Mouse (Mus musculus) cortical plate, adult 2 months (tissue): ENCODE data around the gene Oard1. TPM values are rescaled to one million over a fixed set of nuclear protein-coding genes. Genes with fewer than 3 reads are reported as not detected.

Source experiments
- H3K27ac ChIP-seq: fragments of 200-500 bp; 2 replicates; pipeline ENCODE4 v1.5.1; 2012; ENCODE audit warnings: low read length, control low read depth, inconsistent platforms; ENCODE audit not compliant: insufficient read depth
- H3K4me1 ChIP-seq: fragments of 200-500 bp; 2 replicates; pipeline ENCODE4 v1.6.1; 2011; ENCODE audit warnings: low read length; ENCODE audit not compliant: control insufficient read depth, insufficient read depth
- H3K4me3 ChIP-seq: fragments of 200-500 bp; 2 replicates; pipeline ENCODE4 v1.5.1; 2011; ENCODE audit warnings: mild to moderate bottlenecking, low read length, control low read depth; ENCODE audit not compliant: insufficient read depth
- CTCF ChIP-seq: fragments of 200-500 bp; IDR thresholded peaks from 2 replicates; pipeline ENCODE4 v1.5.1; 2011; ENCODE audit warnings: mild to moderate bottlenecking, control low read depth, low read length; ENCODE audit not compliant: insufficient read depth; ENCODE audit errors: extremely low read depth
- POLR2A ChIP-seq: fragments of 200-500 bp; IDR thresholded peaks from 2 replicates; pipeline ENCODE4 v1.6.1; 2011; ENCODE audit warnings: mild to moderate bottlenecking, low read length, control low read depth; ENCODE audit not compliant: insufficient read depth; ENCODE audit errors: extremely low read depth
- polyA plus RNA-seq: library from polyadenylated mRNA; depleted of rRNA; stranded (reverse); fragments of >200 nt; gene quantifications from 2 replicates; pipeline ENCODE4 v1.2.3, GENCODE M21; 2012

Gene Oard1
- polyA plus RNA-seq, 1 experiment, result 21.7 TPM

DNA sequence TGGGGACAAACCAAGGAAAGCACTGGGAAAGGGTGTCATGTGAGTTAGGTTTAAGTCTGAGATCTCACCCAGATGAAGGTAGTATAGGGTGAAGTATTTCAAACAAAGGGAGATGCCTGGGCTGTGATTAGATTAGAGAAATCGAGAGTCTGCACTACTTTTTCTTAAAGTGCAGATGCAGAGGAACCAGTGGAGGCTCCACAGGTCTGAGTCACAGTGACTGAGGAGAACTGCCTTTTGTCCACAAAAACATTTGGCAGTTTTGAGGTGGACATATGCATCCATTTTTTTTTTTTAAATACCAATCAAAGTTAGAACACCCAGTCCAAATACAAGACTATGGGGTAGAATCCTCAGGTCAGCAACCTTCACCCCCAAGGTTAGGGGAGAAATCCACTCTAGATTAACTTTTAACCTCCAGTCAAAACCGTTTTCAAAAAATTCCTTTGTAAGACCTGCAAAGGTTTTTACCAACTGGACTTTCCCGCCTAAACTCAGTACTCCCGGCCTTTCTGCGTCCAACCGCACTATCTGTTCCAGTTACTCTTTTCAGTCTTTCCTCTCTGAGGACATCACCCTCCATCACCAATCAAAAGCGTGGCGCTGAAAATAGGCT, 1.8 kb upstream of the Oard1 start:
- Histone ChIP-seq H3K4me3 (peak overlapping the region; percentile 85), H3K4me1 (peaks cover 5% of the 10 kb centered on the region; the same call in 1 of the 2 replicates), H3K27ac (peak overlapping the region; percentile 45; the same call in 1 of the 2 replicates)
- TF ChIP-seq CTCF (no peak), POLR2A (no peak)

DNA sequence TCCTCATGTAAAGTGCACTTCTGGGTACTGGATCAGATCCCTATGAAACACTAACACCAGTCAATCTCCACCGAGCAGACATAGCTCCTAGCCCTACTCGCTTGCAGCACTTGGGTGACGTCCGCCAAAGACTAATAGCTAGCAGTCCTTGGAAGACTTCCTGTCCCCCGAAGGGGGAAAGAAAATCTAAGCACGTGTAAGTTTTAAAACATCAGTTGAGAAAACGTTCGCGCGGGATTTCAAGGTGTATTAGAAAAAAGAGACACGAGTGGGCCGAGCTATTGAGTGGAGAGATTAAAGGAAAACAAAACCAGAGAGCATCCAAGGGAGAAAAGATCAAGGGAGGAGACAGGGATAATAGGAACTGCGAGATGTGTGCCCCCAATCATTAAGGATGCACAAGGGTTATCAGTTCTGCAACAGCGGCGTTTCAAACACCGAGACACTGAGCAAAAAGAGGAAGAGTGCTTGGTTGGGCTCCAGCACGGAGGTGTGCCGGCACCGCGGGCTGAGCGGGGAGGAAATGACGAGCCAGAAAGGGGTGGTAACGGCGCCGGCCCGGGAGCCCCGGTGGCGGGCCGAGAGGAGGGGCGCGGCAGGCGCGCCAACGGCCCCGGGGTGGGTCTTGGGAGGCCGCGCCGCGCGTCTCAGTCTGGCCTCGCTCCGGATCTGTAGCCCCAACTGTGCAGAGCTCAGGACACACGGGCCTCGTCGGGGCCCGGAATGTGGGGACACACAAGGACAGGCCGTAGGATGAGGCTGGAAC, 1.1 kb upstream of the Oard1 start:
- Histone ChIP-seq H3K4me1 (peaks cover 5% of the 10 kb centered on the region; the same call in 1 of the 2 replicates), H3K4me3 (peak overlapping the region; percentile 85), H3K27ac (peak overlapping the region; percentile 97)
- TF ChIP-seq POLR2A, result peak; percentile 40; the same call in 1 of the 2 replicates
- no peak for TF ChIP-seq CTCF

DNA sequence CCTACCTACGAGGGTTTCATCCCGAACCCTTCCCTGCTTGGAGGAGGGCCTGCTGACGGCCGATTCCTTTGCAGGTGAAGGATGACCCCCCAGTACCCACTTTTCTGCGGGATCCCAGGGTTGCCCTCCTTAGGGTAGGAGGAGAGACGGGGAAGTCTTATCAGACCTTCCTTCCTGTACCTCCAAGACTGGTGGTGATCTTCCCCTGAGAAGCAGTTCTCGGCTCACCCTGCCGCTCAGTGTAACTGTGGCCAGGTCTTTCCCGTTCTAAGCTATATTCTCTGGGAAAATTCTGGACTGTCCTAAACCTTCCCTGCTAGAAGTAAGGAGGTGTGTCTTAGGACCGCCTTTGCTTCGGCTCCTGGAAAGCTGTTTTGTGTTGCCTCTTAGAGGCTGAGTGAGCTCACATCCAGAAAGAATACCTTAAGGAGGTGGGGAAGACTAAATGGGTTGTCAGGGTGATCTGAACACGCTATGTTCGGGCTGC, 528 bp downstream of the Oard1 start:
- TF ChIP-seq POLR2A (no peak), CTCF (no peak)
- peaks cover 5% of the 10 kb centered on the region; the same call in 1 of the 2 replicates for H3K4me1 ChIP-seq
- peak overlapping the region; percentile 77 for H3K27ac ChIP-seq
- peak overlapping the region; percentile 71 for H3K4me3 ChIP-seq

DNA sequence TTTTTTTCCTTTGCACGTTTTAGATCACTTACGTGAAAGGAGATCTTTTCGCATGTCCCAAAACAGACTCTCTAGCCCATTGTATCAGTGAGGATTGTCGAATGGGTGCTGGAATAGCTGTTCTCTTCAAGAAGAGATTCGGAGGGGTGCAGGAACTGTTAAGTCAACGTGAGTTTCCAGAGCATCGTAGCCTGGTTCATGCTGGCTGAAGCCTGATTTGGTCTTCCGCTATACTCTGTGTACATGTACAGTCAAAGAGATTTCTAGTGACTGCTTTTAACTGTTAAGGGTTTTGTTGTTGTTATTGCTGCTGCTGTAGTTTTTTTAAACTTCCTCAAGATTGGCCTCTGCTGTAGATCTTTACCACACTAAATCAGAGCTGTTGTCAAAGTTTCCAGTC, 1.4 kb downstream of the Oard1 start:
- Histone ChIP-seq H3K4me1 (peaks cover 5% of the 10 kb centered on the region; the same call in 1 of the 2 replicates), H3K4me3 (no peak overlapping the region; the same call in 1 of the 2 replicates), H3K27ac (no peak overlapping the region)
- TF ChIP-seq CTCF (no peak), POLR2A (no peak)

DNA sequence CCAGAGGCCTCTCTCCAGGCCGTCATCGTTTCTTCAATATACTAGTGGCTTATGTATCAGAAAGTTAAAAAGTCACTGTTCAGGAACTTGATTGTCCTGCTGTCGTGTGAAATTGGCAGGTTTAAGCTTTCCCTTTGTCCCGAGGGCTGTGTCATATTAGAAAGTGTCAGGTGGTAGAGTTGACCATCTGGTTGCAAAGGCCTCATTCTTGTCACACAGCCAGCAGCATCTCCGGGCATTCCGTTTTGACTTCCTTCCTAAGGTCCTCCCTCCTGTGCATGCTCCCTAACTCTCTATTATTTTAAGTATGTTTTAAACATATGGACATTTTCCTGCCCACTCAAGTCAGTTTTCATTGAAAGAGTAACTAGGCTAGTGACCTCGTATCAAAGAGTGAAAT, 6.2 kb downstream of the Oard1 start:
- Histone ChIP-seq H3K4me3 (no peak overlapping the region), H3K27ac (no peak overlapping the region), H3K4me1 (peaks cover 2% of the 10 kb centered on the region; the same call in 1 of the 2 replicates)
- TF ChIP-seq POLR2A (no peak), CTCF (no peak)

DNA sequence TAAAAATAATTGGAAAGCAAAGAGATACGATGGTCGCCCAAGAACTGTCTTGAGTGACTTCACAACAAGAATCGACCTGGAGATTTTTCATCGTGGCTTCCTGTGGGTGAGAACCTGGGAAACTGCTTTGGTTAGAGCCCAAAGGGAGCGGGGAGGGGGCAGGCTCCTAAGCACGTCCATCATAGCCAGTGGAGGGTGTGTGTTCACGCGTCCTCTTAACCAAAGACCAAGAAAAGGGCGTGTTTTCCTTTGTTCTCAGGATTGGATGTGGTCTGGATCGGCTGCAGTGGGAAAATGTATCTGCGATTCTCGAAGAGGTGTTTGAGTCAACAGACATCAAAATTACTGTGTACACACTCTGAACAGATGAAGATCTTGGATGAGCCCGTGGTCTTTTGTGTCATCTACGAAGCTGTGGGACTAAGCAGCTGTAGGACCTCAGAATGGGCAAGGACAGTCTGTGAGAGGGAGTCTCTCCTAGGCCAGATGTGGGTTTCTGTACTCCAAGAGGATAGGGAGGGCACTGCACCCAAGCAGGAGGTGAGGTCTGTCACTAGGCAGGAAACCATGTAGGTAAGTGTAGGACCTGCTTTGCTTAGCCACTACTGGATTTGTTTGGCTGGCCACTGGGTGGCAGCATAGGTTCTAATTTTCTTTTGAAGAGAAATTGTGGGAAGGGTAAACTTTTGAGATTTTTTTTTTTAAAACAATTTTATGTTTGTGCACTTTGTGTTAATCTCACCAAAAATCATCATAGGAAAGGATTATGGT, 6.8 kb downstream of the Oard1 start:
- Histone ChIP-seq H3K4me3 (no peak overlapping the region), H3K4me1 (no peaks in the 10 kb centered on the region), H3K27ac (no peak overlapping the region)
- peak; percentile 52 for TF ChIP-seq CTCF
- no peak for TF ChIP-seq POLR2A

DNA sequence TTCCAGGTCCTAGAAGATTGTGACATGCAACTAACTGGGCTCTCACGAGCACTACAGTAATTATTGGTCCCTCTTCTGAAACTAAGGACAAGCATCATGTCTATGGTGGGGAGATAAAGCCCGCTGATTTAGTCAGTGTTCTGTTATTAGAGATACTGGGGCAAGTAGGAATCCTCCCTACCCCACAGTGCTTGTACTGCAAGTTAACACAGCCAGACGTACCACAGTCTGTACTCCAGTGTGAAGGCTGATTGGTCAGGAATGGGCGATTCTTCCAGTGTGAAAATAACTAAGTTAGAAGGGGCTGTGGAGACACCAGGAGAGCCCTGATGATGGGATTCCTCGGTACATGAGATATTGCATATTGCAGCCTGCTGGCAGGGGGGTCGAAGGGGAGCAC, 7.7 kb downstream of the Oard1 start:
- no peak for TF ChIP-seq POLR2A
- no peak for TF ChIP-seq CTCF
- Histone ChIP-seq H3K4me1 (no peaks in the 10 kb centered on the region), H3K4me3 (no peak overlapping the region), H3K27ac (no peak overlapping the region)

DNA sequence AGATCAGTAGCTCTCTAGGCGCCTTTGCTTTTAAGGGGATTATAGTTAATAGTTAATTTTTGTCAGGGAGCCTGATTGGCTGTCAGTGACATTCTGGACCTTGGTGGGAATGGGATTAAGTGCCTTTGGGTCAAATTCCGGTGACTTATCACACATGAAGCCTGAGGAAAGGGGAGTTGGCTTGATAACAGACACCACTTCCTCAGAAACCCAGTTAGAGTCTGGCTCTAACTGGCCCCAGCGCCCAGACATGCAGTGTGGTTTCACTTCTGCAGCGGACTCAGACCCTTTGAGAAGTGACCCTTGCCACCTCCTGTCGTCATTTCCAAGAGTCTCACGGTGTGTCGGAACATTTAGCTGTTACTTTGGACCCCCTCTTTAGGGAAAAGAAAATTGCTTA, 8.4 kb downstream of the Oard1 start:
- no peak overlapping the region for H3K4me3 ChIP-seq
- H3K27ac ChIP-seq, result peak overlapping the region; percentile 76; the same call in 1 of the 2 replicates
- TF ChIP-seq CTCF (no peak), POLR2A (no peak)
- no peaks in the 10 kb centered on the region for H3K4me1 ChIP-seq

DNA sequence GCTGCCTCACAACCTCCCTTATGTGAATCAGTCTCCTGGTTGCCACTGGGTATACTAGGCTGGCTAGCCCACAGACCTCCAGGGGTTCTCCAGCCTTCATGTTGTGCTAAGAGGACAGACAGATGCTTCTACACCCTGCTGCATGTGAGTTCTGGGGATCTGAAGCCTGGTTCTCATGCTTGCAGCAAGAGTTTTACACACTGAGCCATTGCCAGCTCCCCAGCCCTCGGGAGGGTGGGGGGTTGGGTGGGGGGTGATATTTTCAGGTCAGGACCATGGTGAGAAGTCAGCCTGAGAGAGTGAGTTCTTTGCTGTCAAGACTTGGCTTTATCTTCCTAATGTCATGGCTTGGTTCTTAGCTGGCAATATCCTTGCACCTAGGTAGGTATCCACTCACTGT, 9.0 kb downstream of the Oard1 start:
- Histone ChIP-seq H3K27ac (peak overlapping the region; percentile 76; the same call in 1 of the 2 replicates), H3K4me3 (no peak overlapping the region), H3K4me1 (no peaks in the 10 kb centered on the region)
- TF ChIP-seq POLR2A (no peak), CTCF (no peak)

DNA sequence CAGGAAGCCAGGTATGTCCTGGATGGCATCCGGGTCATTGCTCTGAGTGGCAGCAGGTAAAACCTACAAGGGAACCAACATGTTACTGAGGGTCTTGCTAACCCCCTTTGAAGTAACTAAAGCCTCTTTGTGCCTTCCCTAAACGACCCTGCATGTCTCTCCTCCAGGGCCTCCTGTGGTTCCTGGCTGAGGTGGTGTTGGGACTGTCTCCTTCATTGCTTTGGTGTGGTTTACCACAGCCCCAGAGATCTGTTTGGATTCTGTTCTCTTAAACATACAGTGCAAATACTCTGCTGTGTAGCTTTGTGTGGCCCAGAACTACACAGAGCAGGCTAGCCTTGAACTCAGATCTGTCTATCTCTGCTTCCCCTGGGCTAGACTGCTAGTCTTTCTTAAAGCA, 9.8 kb downstream of the Oard1 start:
- TF ChIP-seq CTCF (no peak), POLR2A (no peak)
- Histone ChIP-seq H3K4me1 (no peaks in the 10 kb centered on the region), H3K27ac (no peak overlapping the region), H3K4me3 (no peak overlapping the region)
